Mouse (Mus musculus) embryonic facial prominence, embryonic 12.5 days (tissue): ENCODE measurements around the gene Gpc3. TPM values are rescaled to one million over a fixed set of nuclear protein-coding genes. Genes with fewer than 3 reads are reported as not detected.
A peak's percentile ranks its signal among the peaks of the same experiment; 100 is the strongest.

Experiments
- ATAC-seq: fragments of 200-750 bp; cut with Nextera tagmentation; 2 replicates; pipeline ENCODE4 v1.8.0; 2017; ENCODE audit not compliant: insufficient number of reproducible peaks, insufficient read depth, low FRiP score, low TSS enrichment
- H3K27ac ChIP-seq: fragments of 300-500 bp; sonication (generic); 2 replicates; pipeline ENCODE4 v1.5.1; 2016; ENCODE audit warnings: mild to moderate bottlenecking
- H3K27me3 ChIP-seq: fragments of 300-500 bp; sonication (generic); 2 replicates; pipeline ENCODE4 v1.6.1; 2016; ENCODE audit warnings: mild to moderate bottlenecking, moderate library complexity
- H3K36me3 ChIP-seq: fragments of 300-500 bp; sonication (generic); 2 replicates; pipeline ENCODE4 v1.6.1; 2016; ENCODE audit warnings: mild to moderate bottlenecking
- H3K4me1 ChIP-seq: fragments of 300-500 bp; sonication (generic); 2 replicates; pipeline ENCODE4 v1.6.1; 2016
- H3K4me2 ChIP-seq: fragments of 300-500 bp; sonication (generic); replicated peaks from 2 replicates; pipeline ENCODE4 v1.6.1; 2016; ENCODE audit warnings: mild to moderate bottlenecking, moderate library complexity
- H3K4me3 ChIP-seq: fragments of 300-500 bp; sonication (generic); 2 replicates; pipeline ENCODE4 v1.5.1; 2016; ENCODE audit warnings: mild to moderate bottlenecking
- H3K9ac ChIP-seq: fragments of 300-500 bp; sonication (generic); 2 replicates; pipeline ENCODE4 v1.6.1; 2016; ENCODE audit warnings: mild to moderate bottlenecking, moderate library complexity
- H3K9me3 ChIP-seq: fragments of 300-500 bp; sonication (generic); 2 replicates; pipeline ENCODE4 v1.6.1; 2016; ENCODE audit warnings: mild to moderate bottlenecking, moderate library complexity
- WGBS: fragments of 180-500 bp; shearing (Covaris S2); methylation state at CpG from one replicate; pipeline ENCODE4 v1.1.7; 2016; 5-methylcytosine and 5-hydroxymethylcytosine counted together
- polyA plus RNA-seq: library from polyadenylated mRNA; unstranded; fragments of >200 nt; fragmentation: Nextera tagmentation; extraction: Ambion mirVana; gene quantifications from 2 replicates; pipeline ENCODE4 v1.2.1, GENCODE M21; 2016

Gpc3 gene
- polyA plus RNA-seq, 1 experiment from 2014 or later, result 863 TPM

DNA sequence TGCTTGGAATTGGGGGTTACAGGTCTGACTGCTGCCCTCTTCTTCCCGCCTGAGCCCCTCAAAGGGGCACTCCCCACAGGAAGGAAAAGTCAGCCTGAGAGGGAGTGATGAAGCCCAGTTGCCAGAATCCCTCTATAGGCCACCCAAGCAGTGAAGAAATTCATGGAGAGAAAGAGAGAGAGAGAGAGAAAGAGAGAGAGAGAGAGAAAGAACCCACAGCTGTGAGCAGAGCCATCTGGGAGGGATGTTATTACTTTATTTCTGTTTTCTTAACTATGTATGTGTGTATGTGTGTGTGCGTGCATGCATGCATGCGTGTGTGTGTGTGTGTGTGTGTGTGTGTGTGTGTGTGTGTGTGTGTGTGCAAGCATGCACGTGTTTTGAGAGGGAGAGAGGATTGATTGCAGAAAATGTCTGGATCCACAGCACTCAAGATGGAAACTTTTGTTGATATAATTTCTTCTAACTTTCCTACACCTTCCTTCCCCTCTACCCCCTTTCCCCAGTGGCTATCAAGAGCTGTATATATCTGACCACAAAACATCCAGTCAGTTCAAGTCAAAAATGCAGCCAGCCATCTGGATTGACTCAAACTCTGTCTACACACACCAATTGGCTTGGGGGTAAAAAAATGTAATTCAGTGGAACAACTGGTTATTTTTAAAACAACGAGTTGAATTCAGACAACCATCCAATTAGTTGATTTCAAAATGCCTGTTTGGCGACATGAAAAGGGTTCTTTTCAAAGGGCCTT is 13.4 kb upstream of the Gpc3 start:
- no peaks in the 10 kb centered on the region for H3K9me3 ChIP-seq
- 0 out of 2 replicates have a peak overlapping the region, but pooled peaks have one; percentile 5 for H3K4me2 ChIP-seq
- no peak overlapping the region for H3K4me3 ChIP-seq
- peak overlapping the region; percentile 83 for H3K27ac ChIP-seq
- no peaks in the 10 kb centered on the region for H3K27me3 ChIP-seq
- H3K36me3 ChIP-seq, result no peaks in the 10 kb centered on the region
- peaks cover 22% of the 10 kb centered on the region; the same call in 1 of the 2 replicates for H3K4me1 ChIP-seq
- 37% methylated on average over 6 of the region's 6 CpGs for whole genome bisulfite sequencing
- H3K9ac ChIP-seq, result no peak overlapping the region
- ATAC-seq, result 0 out of 2 replicates have a peak, but pooled peaks have one; percentile 41

DNA sequence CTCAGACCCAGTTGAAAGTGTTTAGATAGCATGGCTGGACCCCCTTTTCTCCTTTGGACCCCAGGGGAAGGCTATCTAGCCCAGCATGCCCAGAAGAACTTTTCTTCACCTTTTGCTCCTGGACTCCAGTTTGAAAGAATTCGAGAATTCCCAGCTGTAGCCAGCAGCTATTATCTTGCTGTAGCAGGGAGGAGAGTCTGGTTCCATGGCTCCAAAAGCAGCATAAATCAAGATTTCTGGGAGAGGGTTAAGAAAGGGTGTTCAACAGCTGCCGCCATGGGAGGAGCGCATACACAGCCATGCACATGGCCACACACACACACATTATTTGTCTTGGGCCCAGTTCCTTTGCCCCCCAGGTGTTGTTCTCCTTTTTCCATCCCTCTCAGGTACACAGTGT is 4.1 kb upstream of the Gpc3 start:
- no peak for ATAC-seq
- Histone ChIP-seq H3K4me2 (no peak overlapping the region), H3K27ac (peak overlapping the region; percentile 54; the same call in 1 of the 2 replicates)

DNA sequence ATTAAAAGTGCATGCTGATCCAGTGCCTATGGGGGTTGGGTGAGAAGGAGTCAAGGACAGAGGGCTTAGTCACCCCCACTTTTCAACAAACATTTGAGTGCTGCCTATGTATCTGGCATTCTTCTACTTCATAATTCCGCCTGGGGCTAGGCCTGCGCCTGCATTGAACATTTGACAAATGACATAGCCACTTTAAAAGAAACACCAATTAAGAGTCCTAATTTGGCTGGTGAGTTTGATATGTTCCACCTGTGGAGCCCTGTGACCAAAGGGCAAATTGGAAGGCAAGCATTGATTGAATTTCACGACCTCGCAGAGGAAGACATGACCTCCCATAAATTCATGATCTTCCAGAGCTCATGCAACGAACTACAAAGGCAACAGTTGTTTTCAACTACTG is 2.4 kb upstream of the Gpc3 start:
- H3K9ac ChIP-seq, result no peak overlapping the region
- no peaks in the 10 kb centered on the region for H3K36me3 ChIP-seq
- no peak overlapping the region for H3K4me2 ChIP-seq
- H3K27me3 ChIP-seq, result no peaks in the 10 kb centered on the region
- no peak overlapping the region for H3K27ac ChIP-seq
- H3K4me1 ChIP-seq, result 0 out of 2 replicates have a peak, but pooled peaks cover 11% of the 10 kb centered on the region
- WGBS, result 43% methylated on average over 5 of the region's 5 CpGs
- no peak for ATAC-seq
- no peak overlapping the region for H3K4me3 ChIP-seq
- H3K9me3 ChIP-seq, result no peaks in the 10 kb centered on the region

More for the DNA sequence above, 4.1 kb upstream of the Gpc3 start:
- H3K4me3 ChIP-seq, result no peak overlapping the region
- 37% methylated on average over 3 of the region's 3 CpGs for WGBS
- H3K36me3 ChIP-seq, result no peaks in the 10 kb centered on the region
- H3K9me3 ChIP-seq, result no peaks in the 10 kb centered on the region
- 0 out of 2 replicates have a peak, but pooled peaks cover 11% of the 10 kb centered on the region for H3K4me1 ChIP-seq
- no peaks in the 10 kb centered on the region for H3K27me3 ChIP-seq
- H3K9ac ChIP-seq, result no peak overlapping the region

DNA sequence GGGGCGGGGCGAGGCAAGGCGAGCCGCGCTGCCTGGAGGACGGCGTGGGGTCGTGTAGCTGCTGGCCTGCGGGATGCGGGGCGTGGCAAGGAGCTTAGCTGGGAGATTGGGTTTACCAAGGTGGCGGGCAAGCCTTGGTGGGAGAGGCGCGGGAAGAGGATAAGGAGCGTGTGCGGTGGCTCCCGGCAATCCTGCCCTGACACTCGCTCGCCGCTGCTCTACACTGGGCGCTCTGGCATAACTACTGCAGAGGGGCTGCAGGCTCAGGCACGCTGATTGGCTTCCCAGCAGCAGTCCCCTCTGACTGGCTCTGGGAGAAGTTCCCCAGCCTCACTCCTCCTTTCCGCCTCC is 256 bp upstream of the Gpc3 start:
- Histone ChIP-seq H3K9ac (peak overlapping the region; percentile 77), H3K27me3 (no peaks in the 10 kb centered on the region), H3K9me3 (no peaks in the 10 kb centered on the region), H3K4me1 (0 out of 2 replicates have a peak, but pooled peaks cover 11% of the 10 kb centered on the region), H3K36me3 (no peaks in the 10 kb centered on the region), H3K4me3 (peak overlapping the region; percentile 62), H3K27ac (peak overlapping the region; percentile 83), H3K4me2 (peak overlapping the region; percentile 51)
- WGBS, result 23% methylated on average over 23 of the region's 23 CpGs
- ATAC-seq, result peak; percentile 96

DNA sequence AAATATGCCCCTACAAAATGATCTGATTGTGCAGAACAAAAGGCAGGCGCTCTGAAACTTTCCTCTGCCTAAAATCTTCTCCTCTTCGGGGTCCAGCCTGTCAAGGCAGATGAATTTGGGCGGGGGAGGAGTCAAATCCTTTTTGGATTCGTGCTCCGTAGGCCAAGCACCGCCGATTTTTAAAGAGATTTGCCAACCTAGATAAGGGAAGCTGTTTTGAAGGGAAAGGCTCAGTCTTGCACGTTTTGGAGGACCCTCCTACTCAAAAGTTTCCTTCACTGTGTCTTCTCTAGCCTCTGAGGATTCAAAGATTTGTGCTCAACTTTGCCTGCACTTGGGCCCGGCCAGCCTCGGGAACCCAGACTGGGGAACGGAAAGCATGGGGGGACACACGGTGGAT is 944 bp downstream of the Gpc3 start:
- H3K4me3 ChIP-seq, result peak overlapping the region; percentile 62
- H3K4me2 ChIP-seq, result peak overlapping the region; percentile 51
- peak overlapping the region; percentile 83 for H3K27ac ChIP-seq
- H3K36me3 ChIP-seq, result no peaks in the 10 kb centered on the region
- 16% methylated on average over 12 of the region's 12 CpGs for WGBS
- peak overlapping the region; percentile 77 for H3K9ac ChIP-seq
- 0 out of 2 replicates have a peak, but pooled peaks cover 6% of the 10 kb centered on the region for H3K4me1 ChIP-seq
- no peaks in the 10 kb centered on the region for H3K9me3 ChIP-seq
- no peaks in the 10 kb centered on the region for H3K27me3 ChIP-seq
- ATAC-seq, result no peak

DNA sequence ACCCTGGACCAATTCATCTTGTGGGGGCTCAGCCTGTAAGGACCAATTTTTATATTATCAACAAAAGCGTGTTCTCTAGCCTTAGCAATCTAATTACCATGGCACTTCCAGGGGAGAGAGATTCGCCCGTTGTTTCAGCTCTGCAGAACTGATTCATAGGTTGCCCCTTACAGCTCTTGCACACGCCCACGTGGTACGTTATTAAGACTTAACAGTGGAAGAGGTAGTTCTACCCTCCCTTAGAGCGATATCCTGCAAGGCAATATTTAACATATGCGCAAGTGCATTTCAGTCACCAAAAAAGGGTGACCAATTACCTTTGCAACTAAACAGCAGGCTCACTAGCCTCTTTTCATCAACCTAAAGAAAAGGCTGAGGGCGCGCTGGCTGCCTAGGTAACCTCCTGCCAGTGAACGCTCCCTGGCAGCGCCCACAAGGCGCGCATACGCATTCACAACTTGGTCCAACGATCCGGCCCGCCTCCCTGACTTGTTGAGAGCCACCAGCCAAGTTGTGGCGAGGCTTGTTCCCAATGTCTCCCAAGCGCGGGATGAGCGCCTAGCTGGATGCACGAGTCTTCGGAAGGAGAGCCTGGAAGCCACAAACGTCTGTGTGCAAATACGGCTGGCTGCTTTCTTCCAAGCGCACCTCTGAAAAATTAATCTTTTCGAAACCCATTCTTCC is 1.6 kb downstream of the Gpc3 start:
- Histone ChIP-seq H3K27me3 (no peaks in the 10 kb centered on the region), H3K4me2 (peak overlapping the region; percentile 51), H3K27ac (peak overlapping the region; percentile 83), H3K9ac (peak overlapping the region; percentile 77), H3K9me3 (no peaks in the 10 kb centered on the region), H3K4me1 (0 out of 2 replicates have a peak, but pooled peaks cover 3% of the 10 kb centered on the region), H3K36me3 (no peaks in the 10 kb centered on the region), H3K4me3 (peak overlapping the region; percentile 62)
- 26% methylated on average over 28 of the region's 28 CpGs for WGBS
- ATAC-seq, result no peak

DNA sequence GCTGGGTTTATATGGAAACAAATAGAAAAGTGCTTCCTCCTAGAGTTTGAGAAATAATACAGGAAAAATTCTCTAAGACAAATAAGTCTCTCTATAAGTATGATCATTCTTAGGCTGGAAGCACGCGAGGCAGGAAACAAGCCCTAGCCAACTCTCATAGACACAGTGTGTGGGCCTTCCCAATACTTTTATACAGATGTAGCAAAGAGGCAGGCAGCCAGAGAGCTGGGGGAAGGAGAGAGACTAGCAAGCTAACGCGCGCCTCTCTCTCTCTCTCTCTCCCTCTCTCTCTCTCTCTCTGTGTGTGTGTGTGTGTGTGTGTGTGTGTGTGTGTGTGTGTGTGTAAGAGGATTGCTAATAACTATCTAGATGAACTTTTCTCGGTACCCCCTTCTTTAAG is 2.2 kb downstream of the Gpc3 start:
- Histone ChIP-seq H3K27me3 (no peaks in the 10 kb centered on the region), H3K9me3 (no peaks in the 10 kb centered on the region), H3K4me1 (0 out of 2 replicates have a peak, but pooled peaks cover 3% of the 10 kb centered on the region), H3K36me3 (no peaks in the 10 kb centered on the region), H3K4me3 (peak overlapping the region; percentile 62), H3K4me2 (peak overlapping the region; percentile 51), H3K27ac (peak overlapping the region; percentile 83), H3K9ac (peak overlapping the region; percentile 77)
- ATAC-seq, result no peak
- 24% methylated on average over 6 of the region's 6 CpGs for WGBS

DNA sequence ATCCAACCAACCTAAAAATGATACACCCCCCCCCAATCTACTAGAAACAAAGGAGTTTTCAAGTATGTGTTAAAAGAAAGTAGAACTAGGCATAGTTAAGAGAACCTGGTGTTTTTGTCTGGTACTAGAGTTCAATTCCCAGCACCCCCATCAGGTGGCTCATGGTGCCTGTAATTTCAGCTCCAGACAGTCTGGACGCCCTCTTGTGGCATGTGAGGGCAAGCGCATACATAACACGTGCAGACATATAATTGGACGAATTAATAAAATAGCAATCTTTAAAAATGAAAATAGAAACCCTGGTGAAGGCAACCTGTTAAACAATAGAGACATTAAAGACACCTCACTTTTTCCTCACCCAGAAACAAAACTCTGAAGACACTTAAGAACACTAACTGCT is 10.6 kb downstream of the Gpc3 start:
- Histone ChIP-seq H3K4me3 (no peak overlapping the region), H3K27me3 (no peaks in the 10 kb centered on the region), H3K9ac (no peak overlapping the region), H3K36me3 (no peaks in the 10 kb centered on the region), H3K4me2 (no peak overlapping the region), H3K9me3 (no peaks in the 10 kb centered on the region), H3K4me1 (no peaks in the 10 kb centered on the region), H3K27ac (no peak overlapping the region)
- no peak for ATAC-seq
- WGBS, result 76% methylated on average over 4 of the region's 4 CpGs

DNA sequence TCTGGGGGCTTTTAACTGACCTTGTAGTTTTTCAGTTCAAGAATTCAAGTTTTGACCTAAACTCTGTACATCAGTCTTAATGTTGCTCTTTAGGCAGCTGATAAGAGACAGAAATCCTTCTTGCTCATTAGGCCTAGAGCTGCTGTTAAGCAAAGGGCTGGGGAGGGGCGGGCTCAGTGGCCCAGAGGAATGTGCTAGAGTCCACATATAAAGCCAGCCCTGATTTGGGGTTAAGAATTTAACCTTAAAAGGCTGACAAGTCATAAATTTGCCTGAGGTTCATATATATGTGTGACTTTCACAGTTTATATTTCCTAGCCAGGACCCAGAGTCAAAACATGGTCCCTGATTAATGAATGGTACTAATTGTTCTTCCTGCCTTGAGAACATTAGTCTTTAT is 14.5 kb downstream of the Gpc3 start:
- no peaks in the 10 kb centered on the region for H3K4me1 ChIP-seq
- WGBS, result 69% methylated on average over 1 of the region's 1 CpGs
- H3K9ac ChIP-seq, result no peak overlapping the region
- no peak for ATAC-seq
- H3K36me3 ChIP-seq, result no peaks in the 10 kb centered on the region
- H3K27me3 ChIP-seq, result no peaks in the 10 kb centered on the region
- H3K27ac ChIP-seq, result no peak overlapping the region
- H3K4me3 ChIP-seq, result no peak overlapping the region
- H3K9me3 ChIP-seq, result no peaks in the 10 kb centered on the region
- no peak overlapping the region for H3K4me2 ChIP-seq

DNA sequence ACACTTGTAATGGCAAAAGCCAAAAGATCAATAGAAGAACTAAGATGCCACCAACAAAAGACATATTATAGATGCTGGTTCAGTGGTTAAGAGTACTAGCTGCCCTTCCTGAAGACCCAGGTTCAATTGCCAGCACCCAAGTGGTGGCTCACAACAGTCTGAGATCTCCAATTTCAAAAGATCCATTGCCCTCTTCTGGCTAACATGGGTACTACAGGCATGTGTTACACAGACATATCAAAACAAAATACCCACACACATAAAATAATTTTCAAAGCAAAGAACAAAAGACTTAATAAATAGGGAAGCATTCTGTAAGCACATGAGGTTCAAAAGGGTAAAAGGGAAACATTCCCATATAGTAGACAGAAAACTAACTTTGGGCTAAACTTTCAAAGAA is 26.1 kb downstream of the Gpc3 start:
- Histone ChIP-seq H3K9ac (no peak overlapping the region), H3K4me3 (no peak overlapping the region), H3K27me3 (no peaks in the 10 kb centered on the region), H3K4me2 (no peak overlapping the region), H3K27ac (no peak overlapping the region), H3K4me1 (no peaks in the 10 kb centered on the region), H3K36me3 (no peaks in the 10 kb centered on the region), H3K9me3 (no peaks in the 10 kb centered on the region)
- ATAC-seq, result no peak

DNA sequence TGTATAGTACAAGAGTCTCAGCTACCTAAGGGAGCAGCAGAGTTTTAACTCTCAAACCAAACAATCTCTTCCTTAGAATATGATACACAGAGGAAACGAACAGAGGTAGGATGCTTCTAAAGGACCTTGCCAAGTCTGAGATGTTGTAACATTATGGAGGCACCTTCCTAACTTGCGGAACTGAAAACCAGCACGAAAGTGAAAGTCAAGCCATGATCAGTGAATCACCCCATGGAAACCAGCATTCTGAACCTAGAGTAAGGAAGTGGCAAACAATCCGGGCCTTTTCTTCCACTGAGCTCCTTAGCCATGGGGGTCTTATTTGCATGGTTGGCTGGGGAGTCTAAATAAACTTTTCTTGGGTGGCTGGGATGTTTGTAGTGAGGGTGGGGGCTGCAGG is 53.8 kb downstream of the Gpc3 start:
- no peaks in the 10 kb centered on the region for H3K27me3 ChIP-seq
- H3K4me2 ChIP-seq, result no peak overlapping the region
- WGBS, result 80% methylated on average over 4 of the region's 4 CpGs
- no peak overlapping the region for H3K9ac ChIP-seq
- no peaks in the 10 kb centered on the region for H3K9me3 ChIP-seq
- no peaks in the 10 kb centered on the region for H3K36me3 ChIP-seq
- H3K27ac ChIP-seq, result no peak overlapping the region
- ATAC-seq, result no peak
- H3K4me1 ChIP-seq, result no peaks in the 10 kb centered on the region
- no peak overlapping the region for H3K4me3 ChIP-seq

DNA sequence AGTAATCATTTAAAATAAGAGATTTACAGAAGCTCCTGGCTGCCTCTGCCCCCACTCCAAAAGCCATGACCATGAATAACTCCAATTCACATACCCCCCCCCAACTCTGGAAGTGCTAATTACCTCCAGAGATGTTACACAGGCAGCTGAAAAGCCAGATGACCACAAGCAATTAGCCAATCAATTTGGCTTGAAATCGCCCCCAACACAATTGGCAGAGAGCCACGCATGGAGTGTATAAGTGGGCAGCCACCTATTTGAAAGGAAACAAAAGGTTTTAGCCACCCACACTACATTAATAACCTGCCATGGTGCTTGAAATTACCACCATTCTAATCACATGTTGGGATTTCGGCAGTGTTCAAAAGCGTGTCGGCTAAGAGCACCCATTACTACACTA is 55.2 kb downstream of the Gpc3 start:
- H3K4me1 ChIP-seq, result no peaks in the 10 kb centered on the region
- H3K27me3 ChIP-seq, result no peaks in the 10 kb centered on the region
- no peaks in the 10 kb centered on the region for H3K36me3 ChIP-seq
- no peaks in the 10 kb centered on the region for H3K9me3 ChIP-seq
- WGBS, result 65% methylated on average over 5 of the region's 5 CpGs
- H3K9ac ChIP-seq, result no peak overlapping the region
- no peak overlapping the region for H3K4me2 ChIP-seq
- no peak overlapping the region for H3K4me3 ChIP-seq
- no peak for ATAC-seq
- H3K27ac ChIP-seq, result no peak overlapping the region
